Mouse (Mus musculus) cerebellum, adult 9-10 months (tissue): ENCODE data around the gene Slc25a44.
"Not testable (repeated sequence)": the region's sequence is repeated elsewhere in the genome, so short reads cannot be mapped to it uniquely, and the experiment has no call there.

Experiments
- DNase-seq: peaks from one replicate; pipeline ENCODE4 v3.0.0; 2022

The Slc25a44 gene

GRCm38 (mm10) chr3:88449395-88450023 lies 24.6 kb upstream of the Slc25a44 start:
- peak; percentile 73 for DNase-seq

GRCm38 (mm10) chr3:88448443-88448842 lies 23.5 kb upstream of the Slc25a44 start:
- DNase-seq = no peak

- DNase-seq = no peak
Observed at GRCm38 (mm10) chr3:88447676-88448183, 22.8 kb upstream of the Slc25a44 start.

DNA sequence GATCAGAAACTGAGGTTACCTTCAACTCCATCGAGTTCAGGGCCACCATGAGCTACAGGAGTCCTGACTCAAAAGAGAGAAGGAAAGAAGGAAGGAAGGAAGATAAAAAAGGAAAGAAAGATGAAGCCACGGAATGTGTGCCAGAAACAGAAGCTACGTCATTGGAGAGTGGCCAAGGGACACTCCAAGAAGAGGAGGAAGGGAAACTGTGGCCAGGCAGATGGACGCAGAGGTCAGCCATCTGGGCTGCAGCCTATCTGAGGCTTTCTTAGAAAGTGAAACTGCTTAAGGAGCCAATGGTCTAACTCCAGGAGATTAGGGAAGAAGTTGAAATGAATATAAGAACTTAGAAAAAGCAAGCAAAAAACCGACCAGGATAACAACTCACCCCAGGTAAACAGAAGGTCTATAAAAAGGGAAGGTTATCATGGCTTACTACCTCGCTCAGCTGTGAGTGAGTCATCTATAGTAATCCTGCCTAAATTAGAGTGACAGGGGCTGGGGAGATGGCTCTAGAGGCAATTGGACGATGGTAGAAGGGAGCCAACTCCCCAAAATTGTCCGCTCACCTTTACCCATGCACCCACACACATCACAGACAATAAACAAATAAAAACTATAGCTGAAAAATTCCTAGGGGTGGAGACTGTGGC lies 21.7 kb upstream of the Slc25a44 start:
- DNase-seq = no peak

DNA sequence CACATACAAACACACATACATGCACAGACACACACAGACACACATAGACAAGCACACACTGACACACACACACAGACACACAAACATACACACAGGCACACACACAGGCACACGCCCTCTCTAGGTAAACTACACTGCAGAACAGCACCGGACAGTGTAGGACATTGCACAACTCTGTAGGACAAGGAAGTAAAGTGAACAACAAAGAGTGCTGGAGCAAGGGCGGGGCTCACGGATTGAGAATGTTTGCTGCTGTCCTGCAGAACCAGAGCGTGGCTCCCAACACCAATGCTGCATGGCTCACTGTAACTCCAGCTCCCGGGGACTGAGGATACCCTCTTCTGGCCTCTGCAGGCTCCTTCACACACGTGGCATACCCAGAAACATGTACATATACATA lies 17.9 kb upstream of the Slc25a44 start:
- no peak for DNase-seq

- DNase-seq = no peak
Observed at GRCm38 (mm10) chr3:88442488-88442887, 17.5 kb upstream of the Slc25a44 start.

DNA sequence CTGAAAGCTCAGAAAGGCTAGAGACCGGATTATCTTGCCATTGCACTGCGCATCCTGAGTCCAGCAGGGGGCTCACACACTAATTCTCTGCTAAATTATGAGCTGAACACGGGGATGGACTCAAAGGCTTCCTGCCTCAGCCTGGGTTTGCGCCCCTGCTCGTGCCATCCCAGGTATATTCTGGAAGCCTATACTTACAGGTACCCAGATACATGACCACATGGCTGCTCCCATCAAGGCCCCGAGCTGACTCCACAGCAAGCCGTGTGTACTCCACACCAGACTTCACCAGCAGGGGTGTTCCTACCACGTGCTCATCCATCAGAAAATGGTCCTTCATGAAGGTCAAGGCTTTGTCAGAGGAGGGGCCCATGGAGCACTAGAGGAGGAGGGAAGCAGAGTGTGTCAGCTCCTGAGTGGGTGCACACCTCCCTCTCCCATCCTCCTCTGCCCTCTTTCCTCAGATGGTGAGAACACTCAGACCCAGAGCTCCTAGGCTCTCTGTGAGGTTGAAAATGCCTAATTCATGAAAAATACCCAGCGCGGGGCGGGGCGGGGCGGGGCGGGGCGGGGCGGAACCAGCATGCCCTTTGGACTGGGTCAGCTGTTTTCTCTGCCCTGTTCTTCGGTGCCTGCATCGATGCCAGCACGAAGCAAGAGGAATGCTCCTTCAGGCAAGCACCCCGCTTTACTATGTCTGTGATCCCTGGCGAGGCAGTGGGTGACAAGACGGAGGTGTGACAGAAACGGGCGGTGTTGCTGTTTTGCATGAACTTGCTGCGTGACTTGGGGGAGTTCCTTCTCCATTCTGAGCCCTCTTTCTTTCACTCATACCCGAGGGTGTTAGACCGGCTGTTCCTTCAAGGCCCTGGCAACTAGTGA lies 15.8 kb upstream of the Slc25a44 start:
- DNase-seq = no peak

- no peak for DNase-seq
Observed at GRCm38 (mm10) chr3:88439582-88439981, 14.6 kb upstream of the Slc25a44 start.

DNA sequence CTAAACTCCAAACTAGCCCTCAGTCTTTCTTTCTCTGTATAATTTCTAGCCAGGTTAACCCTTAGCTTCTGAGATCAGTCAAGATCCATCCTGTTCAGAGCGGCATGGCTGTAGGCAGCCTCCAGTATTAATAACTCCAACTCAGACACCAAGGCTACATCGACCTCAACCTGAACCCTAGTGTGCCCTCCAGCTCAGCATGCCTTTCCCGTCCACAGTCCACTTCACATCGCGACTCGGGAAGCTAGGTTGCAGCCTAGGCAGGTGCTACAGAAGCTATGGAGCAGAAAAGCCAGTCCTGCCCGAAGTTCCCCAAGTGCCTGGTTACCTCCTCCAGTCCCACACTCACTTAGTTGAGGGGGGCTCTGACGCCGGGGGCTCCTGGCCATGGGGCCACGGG lies 12.5 kb upstream of the Slc25a44 start:
- DNase-seq = no peak

DNA sequence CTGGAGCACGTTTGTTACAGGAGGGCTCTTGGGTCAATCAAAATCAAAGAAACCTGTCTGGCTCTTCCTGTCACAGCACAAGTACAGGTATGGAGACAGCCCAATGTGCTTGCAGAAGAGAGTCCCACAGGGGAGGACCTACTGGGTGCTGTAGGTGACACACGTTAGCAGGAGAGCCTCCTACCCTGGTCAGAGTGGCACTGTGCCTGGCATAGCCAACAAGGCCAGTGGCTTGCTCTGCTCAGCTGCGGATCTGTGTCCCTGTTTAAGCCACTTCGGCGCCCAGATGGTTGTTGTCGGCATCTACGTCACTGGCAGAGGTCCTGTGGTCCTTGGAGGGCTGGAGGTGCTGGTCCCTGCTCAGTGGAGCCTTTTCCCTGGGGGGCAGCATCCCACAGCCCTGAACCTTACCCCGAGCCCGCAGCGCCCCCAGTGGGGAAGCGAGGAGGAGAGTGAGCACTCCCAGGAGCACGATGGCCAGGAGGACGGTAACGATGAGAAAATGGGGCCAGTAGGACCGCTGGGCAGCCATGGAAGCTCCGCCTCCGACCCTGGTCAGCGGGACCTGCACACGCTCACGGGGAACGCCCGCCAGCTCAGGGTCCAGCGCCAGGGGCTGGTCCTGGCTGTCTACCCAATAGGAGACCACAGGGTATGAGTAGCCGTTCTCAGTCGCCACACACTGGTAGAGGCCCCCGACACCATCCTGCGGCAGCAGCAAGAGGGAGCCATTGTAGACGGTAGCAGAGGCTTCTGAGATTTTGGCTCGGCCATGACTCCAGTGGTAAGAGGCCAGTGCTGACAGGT lies 11.7 kb upstream of the Slc25a44 start:
- peak; percentile 83 for DNase-seq

- DNase-seq = no peak
Observed at GRCm38 (mm10) chr3:88435515-88435914, 10.6 kb upstream of the Slc25a44 start.

GRCm38 (mm10) chr3:88428639-88429038 lies 3.7 kb upstream of the Slc25a44 start:
- not testable (repeated sequence) for DNase-seq

GRCm38 (mm10) chr3:88427342-88427905 lies 2.5 kb upstream of the Slc25a44 start:
- DNase-seq = no peak

DNA sequence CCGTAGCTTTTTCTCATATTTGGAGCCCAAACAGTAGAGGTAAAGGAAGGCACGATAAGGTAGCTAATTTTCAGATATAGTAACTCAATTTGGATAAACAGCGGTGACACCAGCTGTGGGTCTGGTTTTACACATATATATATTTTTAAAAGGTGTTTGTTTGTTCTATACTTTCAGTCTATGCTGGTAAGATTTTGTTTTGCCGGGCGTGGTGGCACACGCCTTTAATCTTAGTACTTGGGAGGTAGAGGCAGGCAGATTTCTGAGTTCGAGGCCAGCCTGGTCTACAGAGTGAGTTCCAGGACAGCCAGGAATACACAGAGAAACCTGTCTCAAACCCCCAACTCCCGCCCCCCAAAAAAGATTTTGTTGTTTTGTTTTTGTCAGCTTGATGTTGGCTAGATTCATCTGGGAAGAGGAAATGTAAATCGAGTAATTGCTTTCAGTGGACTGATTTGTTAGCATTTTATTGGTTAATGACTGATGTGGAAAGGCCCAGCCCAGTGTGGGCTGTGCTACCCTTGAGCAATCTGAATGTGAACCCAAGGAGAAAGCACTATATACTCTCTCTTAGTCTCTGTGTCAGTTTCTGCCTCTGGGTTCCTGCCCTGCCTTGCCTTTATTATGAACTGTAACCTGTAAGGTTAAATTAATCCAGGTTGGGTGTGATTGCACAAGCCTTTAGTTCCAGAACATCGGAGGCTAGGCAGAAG lies 925 bp upstream of the Slc25a44 start:
- DNase-seq = no peak

- no peak for DNase-seq
Observed at GRCm38 (mm10) chr3:88425330-88425689, 371 bp upstream of the Slc25a44 start.

- DNase-seq = peak; percentile 77
Observed at GRCm38 (mm10) chr3:88422020-88422720, 2.8 kb downstream of the Slc25a44 start.

DNA sequence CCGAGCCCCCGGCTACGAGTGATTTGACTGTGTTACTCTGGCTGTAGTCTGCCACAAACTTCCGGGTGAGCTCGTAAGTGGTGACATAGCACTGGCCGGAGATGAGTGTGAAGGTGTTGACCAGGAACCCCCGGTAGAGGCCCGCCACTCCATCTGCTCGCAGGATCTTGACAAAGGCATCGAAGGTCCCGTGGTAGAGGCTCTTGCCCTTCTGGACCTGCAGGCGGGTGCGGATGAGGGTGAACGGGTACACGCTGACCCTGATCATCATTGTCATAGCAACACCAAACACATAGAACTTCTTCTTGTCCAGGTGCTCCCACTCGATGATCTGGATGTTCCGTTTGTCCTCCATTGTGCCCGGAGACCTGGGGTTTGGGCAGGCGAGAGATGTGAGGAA lies 4.2 kb downstream of the Slc25a44 start:
- no peak for DNase-seq

DNA sequence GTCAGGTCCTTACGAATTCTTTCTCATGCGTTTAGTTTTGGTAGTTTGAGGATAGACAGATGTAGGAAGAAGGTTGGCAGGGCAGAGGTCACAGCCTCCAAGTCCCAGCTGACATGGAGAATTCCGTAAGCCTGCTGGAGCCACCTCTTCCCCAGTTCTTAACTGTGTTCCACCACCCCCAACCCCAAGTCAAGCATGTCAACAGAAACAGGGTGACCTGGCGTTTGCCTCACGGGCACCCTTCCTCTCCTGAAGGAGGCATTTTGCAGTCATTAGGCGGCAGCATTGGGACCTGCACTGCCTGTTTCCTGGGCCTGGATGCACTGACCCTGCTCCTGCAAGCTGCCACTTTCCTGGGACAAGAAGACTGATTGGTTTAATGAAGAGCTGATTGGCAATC lies 6.9 kb downstream of the Slc25a44 start:
- DNase-seq = no peak

DNA sequence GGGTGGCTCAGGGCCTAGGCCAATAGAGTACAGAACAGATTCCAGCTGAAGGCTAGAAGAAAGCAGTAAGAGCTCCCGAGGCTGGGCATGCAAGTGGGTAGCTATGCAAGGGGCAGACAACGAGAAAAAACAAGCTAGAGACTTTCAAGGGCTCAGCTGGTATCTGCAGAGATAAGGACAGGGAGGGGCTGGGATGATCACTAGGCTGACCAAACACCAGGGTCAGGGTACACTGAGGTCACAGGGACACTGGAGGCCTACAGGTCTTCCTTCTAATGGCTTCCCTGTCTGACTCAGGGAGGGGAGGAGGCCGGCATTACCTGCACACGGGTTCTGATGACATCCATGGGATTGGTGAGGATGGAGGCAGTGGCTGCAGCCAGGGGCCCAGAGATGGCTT lies 9.3 kb downstream of the Slc25a44 start:
- DNase-seq = no peak

GRCm38 (mm10) chr3:88412636-88413035 lies 12.3 kb downstream of the Slc25a44 start:
- DNase-seq = no peak

DNA sequence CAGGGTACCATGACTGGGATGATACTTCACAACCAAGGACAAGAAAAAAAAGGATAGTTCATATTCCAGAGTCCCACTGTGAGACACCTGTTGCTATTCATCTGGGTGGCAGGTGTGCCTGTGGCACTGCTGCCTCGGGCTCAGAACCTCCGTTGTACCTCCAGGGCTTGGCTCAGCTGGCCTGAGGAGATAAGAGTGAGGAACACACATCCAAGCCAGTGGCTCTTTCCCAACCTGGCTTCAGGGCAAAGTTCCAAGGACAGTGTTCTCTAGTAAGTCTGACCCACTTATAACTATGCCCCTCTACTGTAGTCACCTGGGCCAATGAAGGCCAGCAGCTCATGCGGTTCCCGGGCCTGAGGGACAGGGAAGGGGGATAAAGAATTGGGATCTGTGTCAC lies 13.3 kb downstream of the Slc25a44 start:
- DNase-seq = no peak
